Mouse (Mus musculus): ENCODE measurements around the gene Tenm4. TPM values are rescaled to one million over a fixed set of nuclear protein-coding genes. Genes with fewer than 3 reads are reported as not detected.

The Tenm4 gene
- total and polyA plus RNA-seq, 3 experiments, result 9.2 to 15.2 TPM; not detected in 1

GRCm38 (mm10) chr7:96609854-96610586 is 439.0 kb downstream of the Tenm4 start:
- Histone ChIP-seq H3K27ac (ENCODE audit: control insufficient read depth, low read depth, low read length) (no peak overlapping the region), H3K4me3 (ENCODE audit: control insufficient read depth in 1 of 2, insufficient read depth in 1 of 2, low read depth in 2 of 2, low read length in 2 of 2) (no peak overlapping the region), H3K36me3 (ENCODE audit: control insufficient read depth in 1 of 2, insufficient read depth in 2 of 2, low read length in 2 of 2) (no peaks in the 10 kb centered on the region), H3K9ac (ENCODE audit: control insufficient read depth, low read depth, low read length, poor library complexity, severe bottlenecking) (no peak overlapping the region), H3K27me3 (ENCODE audit: control insufficient read depth in 1 of 2, insufficient read depth in 2 of 2, low read length in 2 of 2) (no peaks in the 10 kb centered on the region; a peak in 2 of 4 replicates), H3K4me1 (ENCODE audit: control insufficient read depth in 1 of 2, insufficient read depth in 2 of 2, low read length in 2 of 2) (no peaks in the 10 kb centered on the region), H3K79me2 (ENCODE audit: control insufficient read depth, insufficient read depth, low read length, poor library complexity) (no peaks in the 10 kb centered on the region), H3K9me3 (replicated peaks; ENCODE audit: insufficient read depth, low read length) (no peaks in the 10 kb centered on the region)
- TF ChIP-seq TAL1 (IDR thresholded peaks at IDR 0.05; ENCODE audit: low read length), result no peak
- no peak for TF ChIP-seq MXI1 (IDR thresholded peaks at IDR 0.05; ENCODE audit: low read depth, low read length)
- TF ChIP-seq EP300 (IDR thresholded peaks at IDR 0.05; ENCODE audit: low read depth in 1 of 2, low read length in 2 of 2), result no peak
- no peak for TF ChIP-seq RAD21 (IDR thresholded peaks at IDR 0.05; ENCODE audit: low read depth, low read length)
- TF ChIP-seq MAX (IDR thresholded peaks at IDR 0.05; ENCODE audit: low read length), result no peak
- TF ChIP-seq GATA1 (IDR thresholded peaks at IDR 0.05; ENCODE audit: low read depth, low read length), result no peak
- TF ChIP-seq MEF2A (IDR thresholded peaks at IDR 0.05; ENCODE audit: extremely low read depth, insufficient replicate concordance, low read depth, low read length, poor library complexity, severe bottlenecking), result no peak
- TF ChIP-seq USF1 (IDR thresholded peaks at IDR 0.05; ENCODE audit: low read depth, low read length), result no peak
- DNase-seq (ENCODE audit: low read depth, low spot score), result no peak

- Histone ChIP-seq H3K79me2 (ENCODE audit: control insufficient read depth, insufficient read depth, low read length, poor library complexity) (no peaks in the 10 kb centered on the region), H3K36me3 (ENCODE audit: control insufficient read depth in 1 of 2, insufficient read depth in 2 of 2, low read length in 2 of 2) (no peaks in the 10 kb centered on the region), H3K9ac (ENCODE audit: control insufficient read depth, low read depth, low read length, poor library complexity, severe bottlenecking) (no peak overlapping the region), H3K27ac (ENCODE audit: control insufficient read depth, low read depth, low read length) (no peak overlapping the region), H3K4me3 (ENCODE audit: control insufficient read depth in 1 of 2, insufficient read depth in 1 of 2, low read depth in 2 of 2, low read length in 2 of 2) (no peak overlapping the region), H3K9me3 (replicated peaks; ENCODE audit: insufficient read depth, low read length) (no peaks in the 10 kb centered on the region), H3K27me3 (ENCODE audit: control insufficient read depth in 1 of 2, insufficient read depth in 2 of 2, low read length in 2 of 2) (peaks cover 0 to 2% of the 10 kb centered on the region in 2 experiments; a peak in 1 of 4 replicates), H3K4me1 (ENCODE audit: control insufficient read depth in 1 of 2, insufficient read depth in 2 of 2, low read length in 2 of 2) (no peaks in the 10 kb centered on the region)
- TF ChIP-seq POLR2A (IDR thresholded peaks at IDR 0.05; ENCODE audit: control insufficient read depth in 1 of 2, insufficient read depth in 1 of 2, low read depth in 1 of 2, low read length in 2 of 2, poor library complexity in 1 of 2), result no peak
- no peak for DNase-seq (ENCODE audit: low read depth, low spot score)
These were observed 446.3 kb downstream of the Tenm4 start for GRCm38 (mm10) chr7:96617371-96617770.

- H3K4me3 ChIP-seq (ENCODE audit: control insufficient read depth in 1 of 2, insufficient read depth in 1 of 2, low read depth in 2 of 2, low read length in 2 of 2), result no peak overlapping the region
- no peak for DNase-seq (ENCODE audit: low read depth, low spot score)
- peaks cover 0 to 2% of the 10 kb centered on the region in 2 experiments; a peak in 1 of 4 replicates for H3K27me3 ChIP-seq (ENCODE audit: control insufficient read depth in 1 of 2, insufficient read depth in 2 of 2, low read length in 2 of 2)
- H3K9ac ChIP-seq (ENCODE audit: control insufficient read depth, low read depth, low read length, poor library complexity, severe bottlenecking), result no peak overlapping the region
- no peak overlapping the region for H3K27ac ChIP-seq (ENCODE audit: control insufficient read depth, low read depth, low read length)
- H3K36me3 ChIP-seq (ENCODE audit: control insufficient read depth in 1 of 2, insufficient read depth in 2 of 2, low read length in 2 of 2), result no peaks in the 10 kb centered on the region
- no peak for TF ChIP-seq ZKSCAN1 (IDR thresholded peaks at IDR 0.05; ENCODE audit: low read depth, low read length)
- no peak for TF ChIP-seq CHD2 (IDR thresholded peaks at IDR 0.05; ENCODE audit: low read length)
- no peak for TF ChIP-seq TAL1 (IDR thresholded peaks at IDR 0.05; ENCODE audit: low read length)
- no peak for TF ChIP-seq MEF2A (IDR thresholded peaks at IDR 0.05; ENCODE audit: extremely low read depth, insufficient replicate concordance, low read depth, low read length, poor library complexity, severe bottlenecking)
- no peak for TF ChIP-seq TBP (IDR thresholded peaks at IDR 0.05; ENCODE audit: low read depth, low read length)
- no peak for TF ChIP-seq MAZ (IDR thresholded peaks at IDR 0.05; ENCODE audit: low read depth, low read length)
- TF ChIP-seq CHD1 (IDR thresholded peaks at IDR 0.05; ENCODE audit: low read depth, low read length), result no peak
- TF ChIP-seq RAD21 (IDR thresholded peaks at IDR 0.05; ENCODE audit: low read depth, low read length), result no peak
- TF ChIP-seq TCF12 (IDR thresholded peaks at IDR 0.05; ENCODE audit: low read depth, low read length), result no peak
- no peak for TF ChIP-seq BHLHE40 (IDR thresholded peaks at IDR 0.05; ENCODE audit: borderline replicate concordance, low read depth, low read length)
- TF ChIP-seq POLR2A (IDR thresholded peaks at IDR 0.05; ENCODE audit: control insufficient read depth in 1 of 2, insufficient read depth in 1 of 2, low read depth in 1 of 2, low read length in 2 of 2, poor library complexity in 1 of 2), result no peak
- TF ChIP-seq POLR2AphosphoS5 (IDR thresholded peaks at IDR 0.05; ENCODE audit: borderline replicate concordance, low read depth, low read length), result no peak
- no peak for TF ChIP-seq ZNF384 (IDR thresholded peaks at IDR 0.05; ENCODE audit: low read depth, low read length)
- TF ChIP-seq MAFK (IDR thresholded peaks at IDR 0.05; ENCODE audit: borderline replicate concordance, low read depth, low read length), result no peak
- TF ChIP-seq ZMIZ1 (IDR thresholded peaks at IDR 0.05; ENCODE audit: low read depth, low read length), result no peak
- TF ChIP-seq ETS1 (IDR thresholded peaks at IDR 0.05; ENCODE audit: low read depth, low read length), result no peak
- no peak for TF ChIP-seq USF1 (IDR thresholded peaks at IDR 0.05; ENCODE audit: low read depth, low read length)
- TF ChIP-seq KAT2A (conservative IDR thresholded peaks at IDR 0.05; ENCODE audit: low read depth, low read length), result no peak
- TF ChIP-seq GABPA (IDR thresholded peaks at IDR 0.05; ENCODE audit: low read depth, low read length), result no peak
- no peak for TF ChIP-seq MXI1 (IDR thresholded peaks at IDR 0.05; ENCODE audit: low read depth, low read length)
- H3K79me2 ChIP-seq (ENCODE audit: control insufficient read depth, insufficient read depth, low read length, poor library complexity), result no peaks in the 10 kb centered on the region
- no peaks in the 10 kb centered on the region for H3K4me1 ChIP-seq (ENCODE audit: control insufficient read depth in 1 of 2, insufficient read depth in 2 of 2, low read length in 2 of 2)
- no peaks in the 10 kb centered on the region for H3K9me3 ChIP-seq (replicated peaks; ENCODE audit: insufficient read depth, low read length)
These were observed 449.0 kb downstream of the Tenm4 start for GRCm38 (mm10) chr7:96619930-96620472.
